Mouse (Mus musculus) spleen, adult 2 months (tissue): ENCODE measurements around the gene Pitpnm2. TPM values are rescaled to one million over a fixed set of nuclear protein-coding genes. Genes with fewer than 3 reads are reported as not detected.

Experiments
- DNase-seq, 2 experiments: peaks; one replicate each; pipeline versions ENCODE4 v3.0.0 to v3.0.0-alpha.2; 2012 to 2021; ENCODE audit warnings: low spot score in 2 of 2, low read depth in 1 of 2
- H3K27ac ChIP-seq: fragments of 200-500 bp; 2 replicates; pipeline ENCODE4 v1.5.1; 2012; ENCODE audit warnings: low read length, inconsistent platforms; ENCODE audit not compliant: insufficient read depth
- H3K27me3 ChIP-seq: fragments of 200-500 bp; 2 replicates; pipeline ENCODE4 v1.6.1; 2012; ENCODE audit warnings: mild to moderate bottlenecking, moderate library complexity, low read length, inconsistent platforms; ENCODE audit not compliant: control insufficient read depth, insufficient read depth
- H3K36me3 ChIP-seq: fragments of 200-500 bp; 2 replicates; pipeline ENCODE4 v1.6.1; 2012; ENCODE audit warnings: mild to moderate bottlenecking, low read length, inconsistent platforms; ENCODE audit not compliant: control insufficient read depth, insufficient read depth
- H3K4me1 ChIP-seq: fragments of 200-500 bp; 2 replicates; pipeline ENCODE4 v1.6.1; 2011; ENCODE audit warnings: inconsistent platforms; ENCODE audit not compliant: control insufficient read depth, insufficient read depth, insufficient read length
- H3K4me3 ChIP-seq: fragments of 200-500 bp; 2 replicates; pipeline ENCODE4 v1.5.1; 2011; ENCODE audit warnings: mild to moderate bottlenecking, inconsistent platforms; ENCODE audit not compliant: insufficient read depth, insufficient read length; ENCODE audit errors: extremely low read depth
- CTCF ChIP-seq: fragments of 200-500 bp; IDR thresholded peaks from 2 replicates; pipeline ENCODE4 v1.5.1; 2011; ENCODE audit warnings: mild to moderate bottlenecking, inconsistent platforms; ENCODE audit not compliant: insufficient read depth, insufficient read length, insufficient replicate concordance; ENCODE audit errors: extremely low read depth
- POLR2A ChIP-seq: fragments of 200-500 bp; IDR thresholded peaks from 2 replicates; pipeline ENCODE4 v1.6.1; 2011; ENCODE audit warnings: low read depth, low read length, inconsistent platforms
- WGBS: fragments of 180-500 bp; shearing (Covaris S2); methylation state at CpG from one replicate; pipeline ENCODE4 v1.1.7; 2018; 5-methylcytosine and 5-hydroxymethylcytosine counted together
- polyA plus RNA-seq: library from polyadenylated mRNA; depleted of rRNA; stranded (reverse); fragments of >200 nt; gene quantifications from 2 replicates; pipeline ENCODE4 v1.2.3, GENCODE M21; 2012

The Pitpnm2 gene
- polyA plus RNA-seq, 1 experiment, result 65.8 TPM

DNA sequence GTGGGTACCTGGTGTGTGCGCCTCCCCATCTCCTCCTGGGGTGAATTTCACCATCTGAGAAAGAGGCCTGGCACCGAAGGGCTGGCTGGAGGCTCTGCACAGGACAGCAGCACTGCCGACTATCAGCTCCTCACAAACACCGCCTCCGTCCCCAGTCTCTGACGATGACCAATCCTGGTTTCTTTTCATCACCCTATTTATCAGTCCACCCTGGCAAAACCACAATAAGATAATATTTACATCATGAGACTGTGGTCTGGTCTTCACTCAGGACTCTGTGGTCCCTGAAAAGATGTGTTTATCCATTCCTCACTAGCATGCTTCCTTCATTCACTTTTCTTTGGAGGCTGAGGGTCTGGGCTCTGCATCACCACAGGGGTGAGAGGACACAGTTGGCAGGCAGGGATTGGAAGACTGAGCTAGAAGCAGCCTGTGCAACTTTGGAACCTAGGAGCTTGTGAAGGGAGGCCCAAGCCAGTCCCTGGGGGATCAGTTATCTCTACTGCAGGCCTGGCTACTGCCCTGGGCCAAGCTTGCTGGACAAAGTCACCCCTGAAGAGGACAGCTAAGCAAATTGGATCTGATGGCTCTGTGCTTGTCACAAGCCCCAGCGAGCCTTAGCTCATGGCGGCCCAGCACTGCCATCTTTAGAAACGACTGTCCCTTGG is 45.3 kb downstream of the Pitpnm2 start:
- peaks cover 1% of the 10 kb centered on the region; the same call in 1 of the 2 replicates for H3K36me3 ChIP-seq
- H3K27me3 ChIP-seq, result no peaks in the 10 kb centered on the region
- no peak for DNase-seq
- peaks cover 2% of the 10 kb centered on the region; the same call in 1 of the 2 replicates for H3K4me1 ChIP-seq
- H3K4me3 ChIP-seq, result no peak overlapping the region
- no peak overlapping the region for H3K27ac ChIP-seq
- no peak for TF ChIP-seq CTCF
- no peak for TF ChIP-seq POLR2A
- 90% methylated on average over 9 of the region's 9 CpGs for WGBS

DNA sequence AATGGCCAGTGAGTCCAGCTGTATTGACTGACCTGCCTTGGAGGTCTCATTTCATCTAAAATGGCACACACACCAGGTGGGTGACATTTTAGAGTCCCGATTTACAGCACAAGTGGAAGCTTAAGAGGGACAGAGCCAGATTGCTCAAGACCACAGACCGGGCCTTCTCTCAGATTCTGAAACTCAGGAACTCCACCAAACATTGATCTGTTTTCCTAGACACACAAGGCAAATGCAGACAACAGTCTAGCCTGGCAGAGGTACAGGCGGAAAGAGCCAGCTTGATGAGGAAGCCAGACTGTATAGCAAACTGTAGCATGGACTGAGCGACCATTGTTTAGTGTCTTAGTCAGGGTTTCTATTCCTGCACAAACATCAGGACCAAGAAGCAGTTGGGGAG is 46.3 kb downstream of the Pitpnm2 start:
- no peak for TF ChIP-seq POLR2A
- TF ChIP-seq CTCF, result no peak
- Histone ChIP-seq H3K27ac (no peak overlapping the region), H3K4me3 (no peak overlapping the region), H3K4me1 (peaks cover 2% of the 10 kb centered on the region; the same call in 1 of the 2 replicates), H3K27me3 (no peaks in the 10 kb centered on the region), H3K36me3 (peaks cover 1% of the 10 kb centered on the region; the same call in 1 of the 2 replicates)
- DNase-seq, result no peak
- WGBS, result 95% methylated on average over 4 of the region's 4 CpGs

DNA sequence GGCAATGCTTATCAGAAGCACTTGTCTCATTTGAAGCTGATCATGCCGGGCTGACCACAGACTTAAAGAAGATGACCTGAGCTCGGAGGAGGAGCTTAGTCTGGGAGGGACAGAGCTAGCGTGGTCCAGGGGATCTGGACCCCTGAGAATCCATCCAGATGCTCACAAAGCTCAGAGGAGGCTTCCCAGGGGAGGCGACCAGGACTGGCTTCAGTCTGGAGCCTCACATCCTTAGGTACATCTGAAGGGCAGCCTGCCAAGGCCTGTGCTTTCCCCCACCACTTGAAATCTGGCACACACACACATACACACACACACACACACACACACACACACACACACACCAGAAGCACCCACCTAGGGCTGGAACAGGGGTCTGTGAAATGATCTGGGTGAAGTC is 47.5 kb downstream of the Pitpnm2 start:
- DNase-seq, result no peak
- H3K4me1 ChIP-seq, result no peaks in the 10 kb centered on the region
- TF ChIP-seq POLR2A, result no peak
- WGBS, result 76% methylated on average over 4 of the region's 4 CpGs
- H3K4me3 ChIP-seq, result no peak overlapping the region
- peaks cover 1% of the 10 kb centered on the region; the same call in 1 of the 2 replicates for H3K36me3 ChIP-seq
- H3K27ac ChIP-seq, result no peak overlapping the region
- no peaks in the 10 kb centered on the region for H3K27me3 ChIP-seq

DNA sequence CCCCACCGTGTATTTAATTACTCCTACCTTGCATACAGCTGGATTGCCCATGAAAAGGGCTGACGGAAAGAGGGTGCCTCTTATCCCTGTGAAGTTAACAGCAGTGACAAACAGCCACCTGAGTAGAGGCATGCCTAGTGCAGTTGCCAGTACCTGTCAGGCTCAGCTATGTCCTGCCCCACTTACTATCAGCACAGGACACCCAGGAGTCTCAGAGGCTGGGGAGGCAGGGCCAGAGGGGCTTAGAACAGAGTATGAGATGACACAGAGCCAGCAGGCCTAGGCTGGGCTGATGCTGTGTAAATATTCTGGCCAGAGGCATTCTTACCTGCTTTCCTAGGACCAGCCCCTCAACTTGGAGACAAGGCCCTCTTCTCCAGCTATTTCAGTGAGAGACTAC is 48.0 kb downstream of the Pitpnm2 start:
- no peaks in the 10 kb centered on the region for H3K4me1 ChIP-seq
- DNase-seq, result no peak
- 88% methylated on average over 2 of the region's 2 CpGs for WGBS
- peaks cover 1% of the 10 kb centered on the region; the same call in 1 of the 2 replicates for H3K36me3 ChIP-seq
- TF ChIP-seq POLR2A (no peak), CTCF (no peak)
- H3K27me3 ChIP-seq, result no peaks in the 10 kb centered on the region
- H3K27ac ChIP-seq, result no peak overlapping the region
- no peak overlapping the region for H3K4me3 ChIP-seq

DNA sequence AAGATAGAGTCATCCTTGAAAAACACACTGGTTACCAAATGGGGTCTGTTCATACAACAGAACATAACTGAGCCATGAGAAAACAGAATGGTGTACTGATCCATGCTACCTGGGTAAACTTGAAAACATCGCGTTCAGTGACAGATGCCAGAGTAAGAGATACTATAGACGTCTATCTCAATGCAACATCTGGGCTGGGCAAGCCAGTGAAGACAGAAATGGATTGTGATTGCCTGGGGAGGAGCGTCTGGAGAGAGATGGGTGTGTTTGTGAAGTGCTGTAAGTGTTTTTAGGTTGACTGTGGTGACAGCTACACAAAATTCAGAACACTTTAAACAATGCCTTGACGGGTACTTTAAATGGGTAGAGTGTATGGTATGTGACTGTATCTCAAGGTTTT is 48.7 kb downstream of the Pitpnm2 start:
- Histone ChIP-seq H3K36me3 (peaks cover 1% of the 10 kb centered on the region; the same call in 1 of the 2 replicates), H3K4me1 (no peaks in the 10 kb centered on the region), H3K27me3 (no peaks in the 10 kb centered on the region), H3K27ac (no peak overlapping the region), H3K4me3 (no peak overlapping the region)
- DNase-seq, result no peak
- TF ChIP-seq POLR2A (no peak), CTCF (no peak)
- WGBS, result 90% methylated on average over 5 of the region's 5 CpGs

DNA sequence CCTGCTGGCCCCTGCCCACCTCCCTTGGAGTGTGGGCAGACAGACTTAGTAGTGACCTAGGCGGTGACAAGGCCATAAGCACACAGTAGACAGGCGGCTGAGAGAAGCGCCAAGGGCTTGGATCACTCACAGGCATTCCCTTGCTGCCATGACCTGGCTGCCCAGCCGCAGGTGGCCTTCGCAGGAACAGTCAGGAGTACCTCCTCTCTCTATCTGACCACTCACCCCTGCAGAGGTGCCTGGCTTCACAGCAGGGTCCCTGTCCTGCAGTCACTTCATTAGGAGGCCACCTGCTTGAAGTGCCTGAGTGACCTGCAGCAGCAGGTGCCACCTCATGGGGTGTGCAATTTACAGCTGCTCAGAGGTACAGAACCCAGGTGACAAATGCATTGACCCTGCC is 50.4 kb downstream of the Pitpnm2 start:
- no peak overlapping the region for H3K27ac ChIP-seq
- H3K4me1 ChIP-seq, result no peaks in the 10 kb centered on the region
- TF ChIP-seq POLR2A (no peak), CTCF (no peak)
- no peaks in the 10 kb centered on the region for H3K27me3 ChIP-seq
- peaks cover 1% of the 10 kb centered on the region; the same call in 1 of the 2 replicates for H3K36me3 ChIP-seq
- DNase-seq, result no peak
- H3K4me3 ChIP-seq, result no peak overlapping the region
- WGBS, result 96% methylated on average over 5 of the region's 5 CpGs

DNA sequence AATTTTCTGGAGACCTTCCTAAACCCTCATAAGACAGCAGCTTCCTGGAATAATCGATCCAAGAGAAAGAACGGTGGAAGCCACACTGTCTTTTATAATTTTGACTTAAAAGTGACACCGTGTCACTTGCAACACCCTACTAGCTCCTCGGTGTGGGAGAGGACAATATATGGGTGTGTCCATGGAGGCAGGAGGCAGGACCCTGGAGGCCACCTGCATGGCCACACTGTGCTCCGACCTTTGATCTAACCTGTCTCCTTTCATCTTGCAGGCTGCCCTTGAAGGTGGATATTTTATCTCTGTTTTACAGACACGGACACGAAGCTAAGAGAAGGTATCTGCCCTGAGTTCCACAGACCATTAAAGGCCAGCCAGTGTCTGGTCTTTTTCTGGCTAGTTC is 51.1 kb downstream of the Pitpnm2 start:
- 86% methylated on average over 7 of the region's 7 CpGs for WGBS
- no peaks in the 10 kb centered on the region for H3K36me3 ChIP-seq
- no peak overlapping the region for H3K4me3 ChIP-seq
- TF ChIP-seq CTCF, result no peak
- TF ChIP-seq POLR2A, result no peak
- no peaks in the 10 kb centered on the region for H3K27me3 ChIP-seq
- DNase-seq, result no peak
- H3K4me1 ChIP-seq, result no peaks in the 10 kb centered on the region
- no peak overlapping the region for H3K27ac ChIP-seq
